Mouse (Mus musculus) thymus, postnatal 10 days (tissue): Measurements from ENCODE around the gene Taf3.
A peak's percentile ranks its signal among the peaks of the same experiment; 100 is the strongest.

ENCODE experiments used
- DNase-seq, 2 experiments: peaks; one replicate each; pipeline ENCODE4 v3.0.0; 2021; ENCODE audit warnings: low spot score in 2 of 2

Taf3 gene

GRCm38 (mm10) chr2:9876621-9877325 lies 171.6 kb downstream of the Taf3 start:
- peak; percentile 31 to 41 for DNase-seq

GRCm38 (mm10) chr2:9875676-9876357 lies 172.6 kb downstream of the Taf3 start:
- peak; percentile 44 to 62 for DNase-seq

DNA sequence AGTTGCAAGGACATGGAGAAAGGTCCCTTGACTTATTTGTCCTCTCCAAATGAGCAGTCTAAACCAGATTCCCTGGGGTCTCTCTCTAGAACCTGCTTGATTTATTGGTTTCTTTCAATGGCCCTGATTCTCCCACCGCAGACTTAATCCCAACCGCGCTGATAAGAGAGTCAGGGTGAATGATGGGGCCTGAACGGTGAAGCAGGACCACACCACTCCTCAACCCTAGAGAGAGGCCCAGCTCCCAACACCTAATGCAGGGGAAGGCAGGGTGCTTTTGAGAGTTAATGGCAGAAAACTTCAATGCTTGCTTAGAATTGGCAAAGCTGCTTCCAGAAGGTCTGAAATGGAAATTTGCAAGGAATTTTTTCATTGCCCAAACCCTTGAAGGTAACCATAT lies 173.2 kb downstream of the Taf3 start:
- DNase-seq, result no peak

GRCm38 (mm10) chr2:9874467-9875219 lies 173.8 kb downstream of the Taf3 start:
- peak; percentile 26 to 37 for DNase-seq

- no peak for DNase-seq
These were observed 174.6 kb downstream of the Taf3 start for GRCm38 (mm10) chr2:9873757-9874156.

- peak in 1 of 2 experiments; percentile 27 for DNase-seq
These were observed 175.7 kb downstream of the Taf3 start for GRCm38 (mm10) chr2:9872682-9873081.

DNA sequence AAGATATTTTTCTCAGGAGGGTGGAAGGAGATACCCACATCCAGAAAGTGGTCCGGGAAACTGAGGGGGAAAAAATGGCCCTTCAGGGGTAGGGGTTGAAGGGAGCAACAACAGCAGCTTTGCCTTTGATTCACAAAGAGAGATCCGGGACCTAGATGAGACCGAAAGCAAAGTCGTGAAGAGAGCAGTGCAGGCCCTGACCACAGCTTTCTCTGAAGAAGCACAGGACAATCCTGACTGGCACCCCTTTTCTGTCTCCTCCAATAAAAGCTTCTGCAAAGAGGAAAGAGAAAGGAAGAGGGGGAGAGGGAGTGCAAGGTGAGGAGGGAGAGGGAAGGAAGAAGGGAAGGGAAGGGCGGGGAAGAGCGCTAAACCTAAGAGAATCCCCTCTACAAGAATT lies 176.6 kb downstream of the Taf3 start:
- peak in 1 of 2 experiments; percentile 31 for DNase-seq

- DNase-seq, result peak; percentile 43 to 52
These were observed 177.2 kb downstream of the Taf3 start for GRCm38 (mm10) chr2:9871141-9871716.

DNA sequence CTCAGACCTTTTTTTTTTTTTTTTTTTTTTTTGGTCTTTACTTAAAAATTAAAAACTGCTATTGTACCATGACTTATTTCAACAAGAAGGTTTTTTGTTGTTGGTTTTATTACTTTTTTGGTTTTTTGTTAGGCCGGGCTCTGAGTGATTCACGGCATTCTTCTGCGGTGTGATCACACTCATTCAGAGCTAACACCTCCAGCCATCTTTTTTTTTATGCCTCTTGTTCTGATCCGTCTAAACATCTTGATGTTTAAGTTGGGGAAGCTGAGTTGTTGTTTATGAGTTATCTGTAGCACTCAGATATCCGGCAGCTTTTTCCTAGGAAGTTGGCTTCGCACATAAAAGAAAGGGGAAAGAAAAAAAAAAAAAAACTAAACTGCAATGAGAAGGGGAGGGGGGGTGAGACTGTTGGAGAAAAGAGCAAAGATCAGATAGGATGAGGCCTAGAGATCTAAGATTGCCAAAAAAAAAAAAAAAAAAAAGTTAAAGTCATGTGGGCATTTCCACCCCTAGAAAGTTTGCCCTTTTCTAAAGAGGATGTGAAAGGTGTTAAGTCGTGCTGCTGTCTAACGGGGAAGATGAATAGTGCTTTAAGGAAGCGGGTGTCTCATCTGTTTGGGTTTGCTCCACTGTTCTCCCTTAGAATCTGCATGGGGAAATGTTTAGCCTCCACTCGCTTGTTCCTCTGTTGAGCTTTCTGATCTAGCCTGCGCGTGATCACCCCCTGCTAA lies 181.1 kb downstream of the Taf3 start:
- DNase-seq, result no peak
